Mouse (Mus musculus) CH12.LX (cell line): ENCODE measurements around the gene Rnf144a. TPM values are rescaled to one million over a fixed set of nuclear protein-coding genes. Genes with fewer than 3 reads are reported as not detected.

Experiments
- DNase-seq: peaks from one replicate; pipeline ENCODE4 v3.0.0-alpha.2; 2013; ENCODE audit errors: extremely low read depth
- H3K27ac ChIP-seq: 2 replicates; pipeline ENCODE4 v1.5.1; 2012; ENCODE audit warnings: low read depth, mild to moderate bottlenecking, control low read depth, moderate library complexity; ENCODE audit not compliant: insufficient read depth
- H3K27me3 ChIP-seq: replicated peaks from 2 replicates; pipeline ENCODE3; 2012; ENCODE audit warnings: inconsistent platforms
- H3K36me3 ChIP-seq, 2 experiments: replicated peaks in 1 of 2; 2 replicates each; pipeline versions ENCODE3 to v1.6.1; 2012; ENCODE audit warnings: inconsistent platforms in 1 of 2, low read length in 1 of 2, mild to moderate bottlenecking in 1 of 2, mixed read lengths in 1 of 2, moderate library complexity in 1 of 2; ENCODE audit not compliant: control insufficient read depth in 1 of 2, insufficient read depth in 1 of 2
- H3K4me1 ChIP-seq, 2 experiments: 2 replicates each; pipeline ENCODE4 v1.6.1; 2012; ENCODE audit warnings: inconsistent platforms in 1 of 2, moderate library complexity in 1 of 2; ENCODE audit not compliant: insufficient read depth in 2 of 2, control insufficient read depth in 1 of 2
- H3K4me2 ChIP-seq: 2 replicates; pipeline ENCODE4 v1.6.1; 2012; ENCODE audit warnings: low read depth, mild to moderate bottlenecking, control low read depth; ENCODE audit not compliant: poor library complexity, insufficient read depth, severe bottlenecking
- H3K4me3 ChIP-seq, 3 experiments: fragments of 150-350 bp in 1 of 3; sonication (generic) in 1 of 3; replicated peaks in 1 of 3; 2 replicates each; pipeline versions ENCODE3 to v1.5.1; 2011 to 2012; ENCODE audit warnings: low read depth in 2 of 3, low read length in 2 of 3, mild to moderate bottlenecking in 2 of 3, moderate library complexity in 2 of 3, control low read depth in 1 of 3, improper control_type of control experiment in 1 of 3, inconsistent platforms in 1 of 3, mixed read lengths in 1 of 3; ENCODE audit not compliant: poor library complexity in 1 of 3
- H3K79me2 ChIP-seq: replicated peaks from 2 replicates; pipeline ENCODE4 v1.6.1; 2012; ENCODE audit warnings: mild to moderate bottlenecking, moderate library complexity; ENCODE audit not compliant: control insufficient read depth, poor library complexity, insufficient read depth, severe bottlenecking; ENCODE audit errors: extremely low read depth
- H3K9ac ChIP-seq: 2 replicates; pipeline ENCODE4 v1.6.1; 2012; ENCODE audit warnings: low read depth, mild to moderate bottlenecking, control low read depth, moderate library complexity; ENCODE audit not compliant: insufficient read depth
- H3K9me3 ChIP-seq: replicated peaks from 2 replicates; pipeline ENCODE3; 2012; ENCODE audit warnings: low read length, inconsistent platforms, mixed read lengths
- CHD1 ChIP-seq: IDR thresholded peaks from 2 replicates; pipeline ENCODE4 v1.6.1; 2012; ENCODE audit warnings: low read depth, low read length, improper control_type of control experiment, inconsistent platforms
- E2F4 ChIP-seq: IDR thresholded peaks from 2 replicates; pipeline ENCODE4 v1.6.1; 2011; ENCODE audit warnings: low read depth, low read length, improper control_type of control experiment; ENCODE audit not compliant: insufficient replicate concordance
- ELF1 ChIP-seq: IDR thresholded peaks from 2 replicates; pipeline ENCODE4 v1.6.1; 2014; ENCODE audit warnings: low read depth, mild to moderate bottlenecking, inconsistent platforms, low read length, improper control_type of control experiment
- EP300 ChIP-seq: IDR thresholded peaks from 2 replicates; pipeline ENCODE4 v1.6.1; 2011; ENCODE audit warnings: low read length, improper control_type of control experiment
- ETS1 ChIP-seq: conservative IDR thresholded peaks from 2 replicates; pipeline ENCODE4 v1.6.1; 2012; ENCODE audit warnings: low read depth, mild to moderate bottlenecking, inconsistent platforms, low read length, improper control_type of control experiment, moderate library complexity
- HCFC1 ChIP-seq: IDR thresholded peaks from 2 replicates; pipeline ENCODE4 v1.6.1; 2012; ENCODE audit warnings: low read depth, mild to moderate bottlenecking, inconsistent platforms, low read length, improper control_type of control experiment
- IRF4 ChIP-seq: IDR thresholded peaks from 2 replicates; pipeline ENCODE4 v1.6.1; 2014; ENCODE audit warnings: low read depth, mild to moderate bottlenecking, inconsistent platforms, low read length, improper control_type of control experiment
- JUN ChIP-seq: IDR thresholded peaks from 2 replicates; pipeline ENCODE4 v1.6.1; 2011; ENCODE audit warnings: low read depth, mild to moderate bottlenecking, low read length, improper control_type of control experiment, moderate library complexity; ENCODE audit not compliant: insufficient read depth
- JUND ChIP-seq: conservative IDR thresholded peaks from 2 replicates; pipeline ENCODE4 v1.6.1; 2011; ENCODE audit warnings: low read depth, low read length, improper control_type of control experiment
- KAT2A ChIP-seq: IDR thresholded peaks from 2 replicates; pipeline ENCODE4 v1.6.1; 2012; ENCODE audit warnings: low read length, improper control_type of control experiment, inconsistent platforms; ENCODE audit not compliant: insufficient replicate concordance
- MAX ChIP-seq: IDR thresholded peaks from 2 replicates; pipeline ENCODE4 v1.6.1; 2011; ENCODE audit warnings: low read length, improper control_type of control experiment
- MEF2A ChIP-seq: IDR thresholded peaks from 2 replicates; pipeline ENCODE4 v1.6.1; 2014; ENCODE audit warnings: low read depth, mild to moderate bottlenecking, inconsistent platforms, low read length, improper control_type of control experiment, borderline replicate concordance
- NRF1 ChIP-seq: IDR thresholded peaks from 2 replicates; pipeline ENCODE4 v1.6.1; 2014; ENCODE audit warnings: low read depth, mild to moderate bottlenecking, inconsistent platforms, low read length, improper control_type of control experiment, moderate library complexity
- PAX5 ChIP-seq: IDR thresholded peaks from 2 replicates; pipeline ENCODE4 v1.6.1; 2012; ENCODE audit warnings: low read length, inconsistent platforms, mixed read lengths
- POLR2AphosphoS2 ChIP-seq: IDR thresholded peaks from 2 replicates; pipeline ENCODE4 v1.6.1; 2011; ENCODE audit warnings: low read depth, low read length, improper control_type of control experiment
- RCOR1 ChIP-seq: conservative IDR thresholded peaks from 2 replicates; pipeline ENCODE4 v1.6.1; 2012; ENCODE audit warnings: low read depth, mild to moderate bottlenecking, inconsistent platforms, low read length, improper control_type of control experiment
- SIN3A ChIP-seq: IDR thresholded peaks from 2 replicates; pipeline ENCODE4 v1.6.1; 2012; ENCODE audit warnings: low read length, improper control_type of control experiment, inconsistent platforms
- SMC3 ChIP-seq: IDR thresholded peaks from 2 replicates; pipeline ENCODE4 v1.6.1; 2011; ENCODE audit warnings: low read depth, low read length, improper control_type of control experiment
- USF1 ChIP-seq: IDR thresholded peaks from 2 replicates; pipeline ENCODE4 v1.6.1; 2014; ENCODE audit warnings: low read depth, mild to moderate bottlenecking, inconsistent platforms, low read length, improper control_type of control experiment
- USF2 ChIP-seq: conservative IDR thresholded peaks from 2 replicates; pipeline ENCODE4 v1.6.1; 2011; ENCODE audit warnings: low read depth, low read length, improper control_type of control experiment
- ZC3H11A ChIP-seq: IDR thresholded peaks from 2 replicates; pipeline ENCODE4 v1.6.1; 2012; ENCODE audit warnings: low read depth, mild to moderate bottlenecking, inconsistent platforms, low read length, improper control_type of control experiment
- dilution Hi-C: fragments of 300-500 bp; cut with MboI; formaldehyde crosslinking; loops from 2 replicates; pipeline ENCODE4 v1.14.3; 2020; ENCODE audit warnings: low sequenced_read_pairs; ENCODE audit not compliant: extremely low pct_unique_long_range_greater_than_20kb, extremely low pct_ligation_motif_present
- in situ Hi-C: fragments of 300-500 bp; cut with MboI; formaldehyde crosslinking; loops from 3 replicates; pipeline ENCODE4 v1.14.3; 2019; ENCODE audit warnings: low sequenced_read_pairs, low pct_ligation_motif_present, low pct_unique_long_range_greater_than_20kb, mixed read lengths
- polyA plus RNA-seq: library from polyadenylated mRNA; unstranded; fragments of >175 nt; gene quantifications from 2 replicates; pipeline ENCODE4 v1.2.1, GENCODE M21; 2012; ENCODE audit warnings: low read depth; ENCODE audit not compliant: insufficient read length
- total RNA-seq, 2 experiments: library from RNA; depleted of rRNA; stranded (reverse); fragments of 300-350 nt in 1 of 2; fragments of >200 nt in 1 of 2; gene quantifications; 2 replicates each; pipeline ENCODE4 v1.2.3; 2012 to 2014

The Rnf144a gene
- total and polyA plus RNA-seq, 3 experiments, result 0.04 to 0.57 (median 0.52) TPM

- Histone ChIP-seq H3K79me2 (no peaks in the 10 kb centered on the region), H3K27ac (no peak overlapping the region), H3K36me3 (no peaks in the 10 kb centered on the region), H3K9me3 (no peaks in the 10 kb centered on the region), H3K4me1 (no peaks in the 10 kb centered on the region), H3K27me3 (no peaks in the 10 kb centered on the region), H3K4me3 (no peak overlapping the region), H3K4me2 (no peak overlapping the region), H3K9ac (no peak overlapping the region)
- dilution Hi-C loops (no loop called here), in situ Hi-C loops (no loop called here)
- TF ChIP-seq IRF4 (no peak), MAX (no peak), POLR2AphosphoS2 (no peak), KAT2A (no peak), USF1 (no peak), CHD1 (no peak), SMC3 (no peak), MEF2A (no peak), SIN3A (no peak)
- DNase-seq, result no peak
Observed at GRCm38 (mm10) chr12:26342086-26342485, 73.0 kb downstream of the Rnf144a start.

- H3K4me2 ChIP-seq, result no peak overlapping the region
- no peak for DNase-seq
- H3K79me2 ChIP-seq, result no peaks in the 10 kb centered on the region
Observed at GRCm38 (mm10) chr12:26340621-26341020, 74.4 kb downstream of the Rnf144a start.

GRCm38 (mm10) chr12:26339886-26340285, 75.2 kb downstream of the Rnf144a start:
- Histone ChIP-seq H3K36me3 (no peaks in the 10 kb centered on the region), H3K9ac (no peak overlapping the region), H3K27me3 (no peaks in the 10 kb centered on the region), H3K9me3 (no peaks in the 10 kb centered on the region), H3K4me2 (no peak overlapping the region), H3K4me1 (no peaks in the 10 kb centered on the region), H3K4me3 (no peak overlapping the region), H3K79me2 (no peaks in the 10 kb centered on the region), H3K27ac (no peak overlapping the region)
- in situ Hi-C loops (no loop called here), dilution Hi-C loops (no loop called here)
- DNase-seq, result no peak
- TF ChIP-seq HCFC1, result no peak
- no peak for TF ChIP-seq SIN3A
- no peak for TF ChIP-seq IRF4

More at GRCm38 (mm10) chr12:26340621-26341020, 74.4 kb downstream of the Rnf144a start:
- Histone ChIP-seq H3K9ac (no peak overlapping the region), H3K9me3 (no peaks in the 10 kb centered on the region), H3K4me1 (no peaks in the 10 kb centered on the region), H3K36me3 (no peaks in the 10 kb centered on the region), H3K4me3 (no peak overlapping the region), H3K27ac (no peak overlapping the region), H3K27me3 (no peaks in the 10 kb centered on the region)
- TF ChIP-seq ETS1, result no peak
- TF ChIP-seq JUND, result no peak
- no peak for TF ChIP-seq RCOR1
- no peak for TF ChIP-seq NRF1
- TF ChIP-seq PAX5, result no peak
- no peak for TF ChIP-seq USF2
- TF ChIP-seq CHD1, result no peak
- TF ChIP-seq E2F4, result no peak
- no peak for TF ChIP-seq MEF2A
- no peak for TF ChIP-seq MAX
- TF ChIP-seq EP300, result no peak
- TF ChIP-seq SMC3, result no peak
- TF ChIP-seq HCFC1, result no peak
- TF ChIP-seq POLR2AphosphoS2, result no peak
- no peak for TF ChIP-seq ZC3H11A
- TF ChIP-seq ELF1, result no peak
- TF ChIP-seq JUN, result no peak
- in situ Hi-C loops (no loop called here), dilution Hi-C loops (no loop called here)
